Mouse (Mus musculus): ENCODE results near the gene Cd209a. TPM values are rescaled to one million over a fixed set of nuclear protein-coding genes. Genes with fewer than 3 reads are reported as not detected.
A peak's percentile ranks its signal among the peaks of the same experiment; 100 is the strongest.
"Not testable (repeated sequence)": the region's sequence is repeated elsewhere in the genome, so short reads cannot be mapped to it uniquely, and the experiment has no call there.

The Cd209a gene
- 0.11 and 0.34 TPM in 2 replicates for polyA plus RNA-seq (2015; fragmentation: Nextera tagmentation; extraction: Ambion mirVana)

DNA sequence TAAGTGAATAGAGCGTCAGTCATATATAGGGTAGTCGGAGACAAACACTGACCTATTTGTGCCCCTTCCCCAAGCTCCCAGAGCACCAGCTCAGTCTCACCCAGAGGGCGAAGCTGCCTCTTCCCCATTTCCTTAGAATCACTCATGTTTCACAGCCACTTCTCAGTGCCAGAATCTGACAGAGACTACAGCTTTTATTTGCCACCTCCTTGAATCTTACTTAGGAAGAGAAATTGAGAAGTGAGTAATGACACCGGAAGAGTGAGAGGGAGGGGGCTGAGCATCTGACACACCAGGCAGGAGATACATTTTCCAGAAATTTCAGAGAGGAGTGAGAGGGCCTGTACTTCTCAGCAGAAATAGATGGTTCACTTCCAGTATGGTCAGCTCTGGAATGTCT is at the start of gene Cd209a:
Gene Cd209a, minus strand, starts transcription at position 224 of the 400 bp plus-strand sequence.
- no peaks in the 10 kb centered on the region for H3K9me3 ChIP-seq (replicated peaks)
- no peaks in the 10 kb centered on the region for H3K36me3 ChIP-seq
- 74% methylated on average over 4 of the region's 4 CpGs for WGBS
- no peak within 1 kb of the TSS for H3K9ac ChIP-seq
- no peak within 1 kb of the TSS for H3K27ac ChIP-seq
- H3K4me2 ChIP-seq: no peak within 1 kb of the TSS
- H3K4me1 ChIP-seq (replicated peaks): no peaks in the 10 kb centered on the region
- ATAC-seq (replicated peaks; ENCODE audit: insufficient number of reproducible peaks, insufficient read depth, low FRiP score, low read depth): no peak
- no peaks in the 10 kb centered on the region for H3K27me3 ChIP-seq
- H3K4me3 ChIP-seq: no peak within 1 kb of the TSS

DNA sequence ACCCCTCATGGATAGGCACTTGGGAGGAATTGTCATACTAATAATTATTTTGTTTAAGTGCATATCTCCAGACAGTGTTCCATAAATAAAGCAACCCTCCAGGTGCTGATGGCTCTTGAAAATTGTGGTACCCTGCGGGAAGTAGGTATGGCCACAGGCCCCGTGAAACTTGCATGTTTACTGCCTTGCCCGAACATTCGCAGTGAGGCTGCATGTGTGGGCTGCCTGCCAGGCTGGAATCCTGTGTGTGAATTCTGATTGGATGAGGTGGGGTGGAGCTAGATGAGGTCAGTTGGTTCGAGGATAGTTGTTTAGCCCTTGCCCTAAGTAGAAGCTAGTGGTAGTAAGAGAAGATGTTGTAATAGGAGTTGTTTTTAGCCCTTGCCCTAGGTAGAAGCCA is 19.9 kb upstream of the Cd209a start:
- H3K27me3 ChIP-seq; H3K9me3 ChIP-seq (replicated peaks); H3K9ac ChIP-seq; H3K27ac ChIP-seq; H3K4me2 ChIP-seq; H3K4me1 ChIP-seq (replicated peaks); H3K36me3 ChIP-seq; ATAC-seq (replicated peaks; ENCODE audit: insufficient number of reproducible peaks, insufficient read depth, low FRiP score, low read depth); H3K4me3 ChIP-seq: not testable (repeated sequence)
- WGBS: 72% methylated on average over 5 of the region's 5 CpGs

DNA sequence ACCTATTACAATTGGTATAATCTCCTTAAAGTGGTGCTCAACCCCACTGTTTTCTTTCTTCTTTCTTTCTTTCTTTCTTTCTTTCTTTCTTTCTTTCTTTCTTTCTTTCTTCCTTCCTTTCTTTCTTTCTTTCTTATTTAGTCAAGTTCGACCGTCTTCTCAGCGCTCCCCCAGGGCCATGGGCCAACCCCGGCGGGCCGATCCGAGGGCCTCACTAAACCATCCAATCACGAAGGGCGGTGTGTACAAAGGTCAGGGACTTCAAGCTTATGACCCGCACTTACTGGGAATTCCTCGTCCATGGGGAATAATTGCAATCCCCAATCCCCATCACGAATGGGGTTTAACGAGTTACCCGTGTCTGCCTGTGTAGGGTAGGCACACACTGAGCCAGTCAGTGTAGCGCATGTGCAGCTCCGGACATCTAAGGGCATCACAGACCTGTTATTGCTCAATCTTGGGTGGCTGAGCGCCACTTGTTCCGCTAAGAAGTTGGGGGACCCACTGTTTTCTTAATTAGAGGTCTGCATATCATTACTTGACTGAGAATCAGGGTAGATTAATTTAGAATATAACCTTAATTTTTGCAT is 5.6 kb upstream of the Cd209a start:
- H3K4me3 ChIP-seq: no peak overlapping the region
- H3K9ac ChIP-seq: no peak overlapping the region
- H3K4me1 ChIP-seq (replicated peaks): no peaks in the 10 kb centered on the region
- ATAC-seq (replicated peaks; ENCODE audit: insufficient number of reproducible peaks, insufficient read depth, low FRiP score, low read depth): peak; percentile 100
- H3K36me3 ChIP-seq: no peaks in the 10 kb centered on the region
- H3K27ac ChIP-seq: no peak overlapping the region
- H3K4me2 ChIP-seq: no peak overlapping the region
- WGBS: 61% methylated on average over 18 of the region's 18 CpGs
- no peaks in the 10 kb centered on the region for H3K9me3 ChIP-seq (replicated peaks)
- H3K27me3 ChIP-seq: no peaks in the 10 kb centered on the region

DNA sequence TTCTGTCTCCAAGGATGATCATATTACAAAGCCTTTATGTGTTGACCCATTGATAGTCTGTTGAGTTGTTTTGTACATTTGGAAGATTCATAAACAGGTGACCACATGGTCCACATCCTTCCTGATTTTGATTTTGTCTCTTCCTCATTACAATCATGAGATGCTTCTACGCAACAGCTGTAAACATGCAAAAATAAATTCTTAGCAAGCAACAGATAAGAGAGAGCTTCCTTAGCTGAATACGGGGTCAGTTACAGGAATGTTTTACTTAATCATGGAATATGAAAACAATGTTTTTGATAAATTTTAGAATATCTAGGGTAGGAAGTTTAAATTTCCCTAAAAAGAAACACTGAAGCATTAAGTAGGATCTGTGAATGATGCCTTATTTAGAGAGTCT is 11.8 kb downstream of the Cd209a start:
- Histone ChIP-seq H3K27me3 (no peaks in the 10 kb centered on the region), H3K4me2 (no peak overlapping the region), H3K4me3 (no peak overlapping the region), H3K9ac (no peak overlapping the region), H3K27ac (no peak overlapping the region), H3K9me3 (replicated peaks) (no peaks in the 10 kb centered on the region), H3K4me1 (replicated peaks) (no peaks in the 10 kb centered on the region), H3K36me3 (no peaks in the 10 kb centered on the region)
- ATAC-seq (replicated peaks; ENCODE audit: insufficient number of reproducible peaks, insufficient read depth, low FRiP score, low read depth): no peak
- WGBS: 72% methylated on average over 2 of the region's 2 CpGs

DNA sequence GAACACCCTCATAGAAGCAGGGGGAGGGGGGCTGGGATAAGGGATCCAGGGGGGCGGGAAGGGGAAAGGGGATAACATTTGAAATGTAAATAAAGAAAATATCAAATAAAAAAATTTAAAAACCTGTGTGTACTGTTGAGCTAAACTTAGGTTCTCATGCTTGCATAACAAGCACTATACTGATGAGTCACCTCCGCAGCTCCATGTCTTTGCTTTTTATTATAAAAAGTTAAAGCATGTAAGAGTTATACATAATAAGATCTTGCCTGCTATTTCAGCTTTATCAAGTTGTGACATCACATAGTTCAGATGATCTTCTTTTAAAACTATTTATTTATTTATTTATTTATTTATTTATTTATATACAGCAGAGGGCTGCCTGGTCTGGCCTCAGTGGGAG is 13.2 kb downstream of the Cd209a start:
- Histone ChIP-seq H3K4me3 (no peak overlapping the region), H3K27me3 (no peaks in the 10 kb centered on the region), H3K36me3 (no peaks in the 10 kb centered on the region), H3K9me3 (replicated peaks) (no peaks in the 10 kb centered on the region), H3K4me1 (replicated peaks) (no peaks in the 10 kb centered on the region), H3K9ac (no peak overlapping the region), H3K27ac (no peak overlapping the region), H3K4me2 (no peak overlapping the region)
- ATAC-seq (replicated peaks; ENCODE audit: insufficient number of reproducible peaks, insufficient read depth, low FRiP score, low read depth): no peak
- WGBS: 66% methylated on average over 2 of the region's 2 CpGs

DNA sequence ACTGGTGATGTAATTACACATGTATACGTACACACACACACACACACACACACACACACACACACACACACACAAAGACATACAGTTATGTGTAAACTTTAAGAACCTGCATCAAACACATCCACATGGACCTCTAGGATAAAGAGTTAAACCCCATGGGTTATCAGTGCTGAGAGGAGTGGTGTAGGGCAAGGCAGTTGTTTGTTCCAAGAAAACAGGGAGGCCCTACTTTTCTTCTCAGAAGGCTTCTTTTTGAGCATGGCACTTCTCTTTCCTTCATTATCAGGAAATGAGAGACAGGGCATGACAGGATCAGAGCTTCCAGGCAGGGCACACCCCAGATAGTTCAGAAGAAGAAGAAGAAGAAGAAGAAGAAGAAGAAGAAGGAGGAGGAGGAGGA is 14.7 kb downstream of the Cd209a start:
- WGBS: 54% methylated on average over 1 of the region's 1 CpGs
- H3K36me3 ChIP-seq: no peaks in the 10 kb centered on the region
- no peaks in the 10 kb centered on the region for H3K4me1 ChIP-seq (replicated peaks)
- ATAC-seq (replicated peaks; ENCODE audit: insufficient number of reproducible peaks, insufficient read depth, low FRiP score, low read depth): no peak
- H3K27me3 ChIP-seq: no peaks in the 10 kb centered on the region
- no peak overlapping the region for H3K27ac ChIP-seq
- no peak overlapping the region for H3K4me2 ChIP-seq
- H3K9me3 ChIP-seq (replicated peaks): no peaks in the 10 kb centered on the region
- H3K4me3 ChIP-seq: no peak overlapping the region
- H3K9ac ChIP-seq: no peak overlapping the region

DNA sequence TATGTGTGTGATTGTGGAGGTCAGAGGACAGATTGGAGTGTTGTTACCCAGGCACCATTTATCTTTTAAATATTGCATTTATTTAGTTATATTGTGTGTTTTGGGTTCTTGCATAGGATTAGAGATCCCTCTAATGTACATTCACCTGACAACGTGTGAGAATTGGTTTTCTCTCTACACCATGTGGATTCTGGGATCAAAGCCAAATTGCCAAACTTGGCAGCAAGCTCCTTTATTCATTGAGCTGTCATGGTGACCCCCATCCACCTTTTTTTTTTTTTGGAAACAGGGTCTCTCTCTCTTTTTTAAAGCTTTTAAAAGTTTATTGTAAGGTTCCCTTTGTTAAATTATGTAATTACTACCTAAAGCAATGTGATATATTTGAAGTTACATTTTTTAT is 27.7 kb downstream of the Cd209a start:
- H3K27ac ChIP-seq: no peak overlapping the region
- no peaks in the 10 kb centered on the region for H3K36me3 ChIP-seq
- H3K9me3 ChIP-seq (replicated peaks): no peaks in the 10 kb centered on the region
- 0 out of 2 replicates have a peak, but pooled peaks cover 6% of the 10 kb centered on the region for H3K4me1 ChIP-seq (replicated peaks)
- 15% methylated on average over 1 of the region's 1 CpGs for WGBS
- no peak overlapping the region for H3K4me2 ChIP-seq
- no peak for ATAC-seq (replicated peaks; ENCODE audit: insufficient number of reproducible peaks, insufficient read depth, low FRiP score, low read depth)
- no peak overlapping the region for H3K4me3 ChIP-seq
- no peak overlapping the region for H3K9ac ChIP-seq
- H3K27me3 ChIP-seq: no peaks in the 10 kb centered on the region

DNA sequence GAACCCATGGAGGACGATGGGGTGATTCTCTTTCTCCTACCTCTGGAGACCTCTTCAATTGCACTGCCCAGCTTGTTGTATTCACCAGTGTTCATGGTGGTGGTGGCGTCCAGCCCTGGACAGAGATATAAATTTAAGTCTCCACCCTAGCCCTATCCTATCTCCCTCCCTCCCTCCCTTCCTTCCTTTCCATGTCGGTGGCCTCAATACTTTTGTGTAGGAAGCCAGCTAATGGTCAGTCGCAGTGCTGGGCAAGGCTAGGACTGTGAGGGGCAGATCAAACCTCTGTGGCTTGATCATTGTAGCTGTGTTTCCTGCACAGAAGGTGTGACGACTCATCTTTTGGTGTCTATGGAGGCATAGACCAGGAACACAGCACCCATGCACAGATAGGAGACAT is 28.2 kb downstream of the Cd209a start, which contains the start of gene Clec4g:
Gene Clec4g, minus strand, starts transcription at position 101 of the 400 bp plus-strand sequence.
- Histone ChIP-seq H3K4me3 (no peak within 1 kb of the TSS), H3K27me3 (no peaks in the 10 kb centered on the region), H3K4me1 (replicated peaks) (0 out of 2 replicates have a peak, but pooled peaks cover 6% of the 10 kb centered on the region), H3K9me3 (replicated peaks) (no peaks in the 10 kb centered on the region), H3K4me2 (no peak within 1 kb of the TSS), H3K36me3 (no peaks in the 10 kb centered on the region), H3K27ac (no peak within 1 kb of the TSS), H3K9ac (no peak within 1 kb of the TSS)
- no peak for ATAC-seq (replicated peaks; ENCODE audit: insufficient number of reproducible peaks, insufficient read depth, low FRiP score, low read depth)
- 62% methylated on average over 5 of the region's 5 CpGs for WGBS

DNA sequence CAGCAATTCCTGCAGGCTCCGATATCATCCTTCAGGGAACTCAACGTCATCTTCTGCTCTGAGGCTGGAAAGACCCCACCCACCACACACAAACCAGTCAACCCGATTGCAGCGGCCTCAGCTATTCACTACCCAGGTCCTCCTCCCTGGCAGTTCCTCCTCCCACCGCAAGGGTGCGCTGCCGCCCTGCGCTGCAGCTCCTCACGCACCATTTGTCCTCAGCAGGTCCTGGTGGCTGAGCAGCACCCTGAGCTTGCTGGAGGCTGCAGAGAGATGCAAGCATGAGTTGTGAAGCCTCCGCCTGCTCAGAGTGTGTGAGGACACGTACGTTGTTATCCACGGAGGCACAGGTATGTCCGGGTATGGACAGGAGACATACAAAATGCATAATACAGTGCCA is 30.2 kb downstream of the Cd209a start:
- Histone ChIP-seq H3K4me1 (replicated peaks) (0 out of 2 replicates have a peak, but pooled peaks cover 6% of the 10 kb centered on the region), H3K27me3 (no peaks in the 10 kb centered on the region), H3K9me3 (replicated peaks) (no peaks in the 10 kb centered on the region), H3K9ac (no peak overlapping the region), H3K4me3 (no peak overlapping the region), H3K4me2 (no peak overlapping the region), H3K27ac (no peak overlapping the region), H3K36me3 (no peaks in the 10 kb centered on the region)
- no peak for ATAC-seq (replicated peaks; ENCODE audit: insufficient number of reproducible peaks, insufficient read depth, low FRiP score, low read depth)
- WGBS: 13% methylated on average over 14 of the region's 14 CpGs

DNA sequence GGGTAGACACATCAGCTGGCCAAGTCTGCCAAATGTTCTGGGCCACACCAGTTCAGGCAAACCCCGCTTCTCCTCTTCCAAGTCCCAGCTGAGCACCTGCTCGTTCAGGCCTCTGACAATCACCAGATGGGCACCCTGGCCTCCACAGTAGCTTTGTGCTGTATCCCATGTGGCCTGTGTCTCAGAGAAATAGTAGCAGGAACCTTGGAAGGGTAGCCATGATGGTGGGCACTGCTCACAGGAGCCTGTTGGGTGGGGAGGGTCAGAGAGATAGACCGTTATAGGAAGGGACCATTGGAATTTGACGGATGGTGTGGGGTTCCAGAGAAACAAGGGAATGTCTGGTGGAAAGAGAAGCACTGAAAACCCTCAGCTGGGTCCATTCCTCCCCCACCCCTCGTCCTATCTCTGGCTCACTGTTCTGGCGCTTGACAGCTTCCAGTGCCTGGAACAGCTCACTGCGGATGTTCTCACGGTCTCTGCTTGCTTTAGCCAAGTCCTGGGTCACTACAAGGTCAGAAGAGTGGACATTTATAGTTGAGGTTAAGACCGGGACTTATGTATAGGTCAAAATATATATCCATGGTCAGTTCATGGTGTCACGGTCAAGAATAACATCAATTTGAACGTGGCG is 31.3 kb downstream of the Cd209a start:
- 49% methylated on average over 12 of the region's 12 CpGs for WGBS

DNA sequence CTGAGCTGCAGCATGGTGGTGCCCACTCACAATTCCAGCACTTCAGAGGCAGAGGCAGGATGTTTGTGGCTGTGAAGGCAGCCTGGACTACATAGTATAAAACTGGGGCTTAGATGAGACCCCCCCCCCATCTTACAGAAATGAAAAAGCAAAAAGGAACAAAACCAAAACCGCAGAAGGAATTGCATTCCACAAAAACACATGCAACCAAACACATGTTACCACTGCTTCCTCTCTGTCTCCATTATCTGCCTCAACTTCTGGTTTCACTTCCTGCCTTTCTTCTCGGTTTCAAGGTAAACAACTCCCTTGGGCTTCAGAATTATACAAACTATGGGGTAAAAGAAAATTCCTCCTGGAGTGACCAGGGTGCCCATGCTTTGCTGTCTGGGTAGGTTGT is 37.1 kb downstream of the Cd209a start:
- ATAC-seq (replicated peaks; ENCODE audit: insufficient number of reproducible peaks, insufficient read depth, low FRiP score, low read depth): no peak
- H3K36me3 ChIP-seq: no peaks in the 10 kb centered on the region
- H3K4me1 ChIP-seq (replicated peaks): no peaks in the 10 kb centered on the region
- 0 out of 2 replicates have a peak overlapping the region, but pooled peaks have one; percentile 60 for H3K27ac ChIP-seq
- no peak overlapping the region for H3K4me3 ChIP-seq
- H3K9me3 ChIP-seq (replicated peaks): no peaks in the 10 kb centered on the region
- H3K4me2 ChIP-seq: no peak overlapping the region
- H3K9ac ChIP-seq: no peak overlapping the region
- H3K27me3 ChIP-seq: no peaks in the 10 kb centered on the region
- 40% methylated on average over 2 of the region's 2 CpGs for WGBS

More for the DNA sequence above, 31.3 kb downstream of the Cd209a start:
- Histone ChIP-seq H3K27me3 (no peaks in the 10 kb centered on the region), H3K27ac (peak overlapping the region; percentile 37; the same call in 1 of the 2 replicates), H3K36me3 (no peaks in the 10 kb centered on the region), H3K4me2 (no peak overlapping the region), H3K9ac (no peak overlapping the region), H3K9me3 (replicated peaks) (no peaks in the 10 kb centered on the region), H3K4me3 (no peak overlapping the region), H3K4me1 (replicated peaks) (0 out of 2 replicates have a peak, but pooled peaks cover 6% of the 10 kb centered on the region)
- no peak for ATAC-seq (replicated peaks; ENCODE audit: insufficient number of reproducible peaks, insufficient read depth, low FRiP score, low read depth)

DNA sequence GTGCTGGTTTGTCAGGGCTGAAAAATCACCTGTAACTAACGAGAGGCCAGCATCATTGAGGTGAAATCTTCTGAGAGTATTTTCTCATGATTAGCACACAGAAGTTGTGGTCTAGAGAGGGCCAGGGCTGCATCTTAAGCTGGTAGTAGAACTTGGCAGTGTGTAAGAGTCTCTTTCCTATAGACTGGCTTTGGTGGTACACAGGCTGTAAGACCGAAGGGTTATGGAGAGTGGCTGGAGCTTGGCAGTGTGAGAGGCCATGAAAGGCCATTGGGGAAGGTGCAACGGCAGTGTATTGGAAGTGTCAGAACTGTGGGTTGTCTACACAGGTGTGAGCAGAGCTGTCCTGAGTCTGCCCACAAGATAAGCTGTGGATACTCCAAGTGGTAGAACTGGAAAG is 38.5 kb downstream of the Cd209a start:
- Histone ChIP-seq H3K4me1 (replicated peaks) (no peaks in the 10 kb centered on the region), H3K9ac (no peak overlapping the region), H3K4me2 (no peak overlapping the region), H3K9me3 (replicated peaks) (no peaks in the 10 kb centered on the region), H3K27me3 (no peaks in the 10 kb centered on the region), H3K36me3 (no peaks in the 10 kb centered on the region), H3K27ac (no peak overlapping the region), H3K4me3 (no peak overlapping the region)
- WGBS: 77% methylated on average over 3 of the region's 3 CpGs
- ATAC-seq (replicated peaks; ENCODE audit: insufficient number of reproducible peaks, insufficient read depth, low FRiP score, low read depth): no peak

All from heart, embryonic 15.5 days (tissue).